Mouse (Mus musculus): ENCODE results near the gene Bak1. TPM values are rescaled to one million over a fixed set of nuclear protein-coding genes. Genes with fewer than 3 reads are reported as not detected.

Bak1 gene
- polyA plus RNA-seq, 1 experiment from 2014 or later: 10.1 TPM

DNA sequence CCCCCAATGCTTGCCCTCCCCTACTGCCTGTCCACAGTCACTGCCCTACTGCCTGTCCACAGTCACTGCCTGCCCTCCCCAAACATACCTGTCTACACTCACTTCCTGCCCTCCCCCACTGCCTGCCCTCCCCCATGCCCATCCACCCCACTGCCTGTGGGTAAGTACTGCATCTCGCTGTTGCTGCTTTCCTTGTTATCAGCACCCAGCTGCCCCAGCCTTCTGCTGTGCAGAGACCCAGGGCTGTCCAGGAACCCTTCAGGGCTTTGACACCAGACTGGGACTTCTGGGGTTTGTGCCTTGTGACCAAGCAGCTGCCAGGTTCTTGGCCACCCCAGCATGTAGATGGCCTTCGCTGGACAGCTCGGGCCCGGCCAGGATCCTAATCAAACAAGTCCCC lies 5.5 kb downstream of the Bak1 start:
- Histone ChIP-seq H3K27me3 (replicated peaks; ENCODE audit: control insufficient read depth, insufficient read depth, low read length) (no peaks in the 10 kb centered on the region), H3K4me2 (ENCODE audit: low read length) (no peak overlapping the region), H3K36me3 (ENCODE audit: control insufficient read depth, insufficient read depth, low read length) (peaks cover 60% of the 10 kb centered on the region), H3K4me3 (ENCODE audit: low read depth, low read length) (no peak overlapping the region), H3K27ac (ENCODE audit: low read depth) (no peak overlapping the region), H3K9ac (ENCODE audit: low read length) (no peak overlapping the region), H3K4me1 (replicated peaks; ENCODE audit: control insufficient read depth, insufficient read depth, low read length) (peaks cover 9% of the 10 kb centered on the region), H3K9me3 (ENCODE audit: control insufficient read depth, low read length) (no peaks in the 10 kb centered on the region)
- DNase-seq (ENCODE audit: low spot score) (no peak), ATAC-seq (replicated peaks; ENCODE audit: low FRiP score, low TSS enrichment, low read depth) (no peak)
- WGBS: 85% methylated on average over 4 of the region's 4 CpGs

DNA sequence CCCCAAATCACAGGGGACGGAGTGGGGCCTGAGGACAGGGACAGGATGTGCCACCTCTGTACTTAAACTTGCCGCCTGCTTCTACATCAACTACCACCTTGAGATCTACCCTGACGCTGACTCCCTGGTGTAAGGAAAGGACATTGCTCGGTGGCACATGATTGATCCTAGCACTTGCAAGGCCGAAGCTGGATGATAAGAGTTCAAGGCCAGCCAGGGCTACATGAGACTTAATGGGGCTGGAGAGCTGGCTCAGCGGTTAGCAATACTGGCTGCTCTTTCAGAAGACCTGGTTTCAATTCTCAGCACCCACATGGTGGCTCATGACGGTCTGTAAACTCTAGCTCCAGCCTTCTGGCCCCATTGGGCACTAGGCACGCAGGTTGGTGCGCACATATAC lies 7.1 kb downstream of the Bak1 start:
- Histone ChIP-seq H3K9me3 (ENCODE audit: control insufficient read depth, low read length) (no peaks in the 10 kb centered on the region), H3K36me3 (ENCODE audit: control insufficient read depth, insufficient read depth, low read length) (peaks cover 60% of the 10 kb centered on the region), H3K27ac (ENCODE audit: low read depth) (no peak overlapping the region), H3K4me3 (ENCODE audit: low read depth, low read length) (no peak overlapping the region), H3K9ac (ENCODE audit: low read length) (no peak overlapping the region), H3K4me1 (replicated peaks; ENCODE audit: control insufficient read depth, insufficient read depth, low read length) (peaks cover 7% of the 10 kb centered on the region; the same call in 1 of the 2 replicates), H3K27me3 (replicated peaks; ENCODE audit: control insufficient read depth, insufficient read depth, low read length) (no peaks in the 10 kb centered on the region), H3K4me2 (ENCODE audit: low read length) (no peak overlapping the region)
- WGBS: 91% methylated on average over 9 of the region's 9 CpGs
- ATAC-seq (replicated peaks; ENCODE audit: low FRiP score, low TSS enrichment, low read depth) (no peak), DNase-seq (ENCODE audit: low spot score) (no peak)

DNA sequence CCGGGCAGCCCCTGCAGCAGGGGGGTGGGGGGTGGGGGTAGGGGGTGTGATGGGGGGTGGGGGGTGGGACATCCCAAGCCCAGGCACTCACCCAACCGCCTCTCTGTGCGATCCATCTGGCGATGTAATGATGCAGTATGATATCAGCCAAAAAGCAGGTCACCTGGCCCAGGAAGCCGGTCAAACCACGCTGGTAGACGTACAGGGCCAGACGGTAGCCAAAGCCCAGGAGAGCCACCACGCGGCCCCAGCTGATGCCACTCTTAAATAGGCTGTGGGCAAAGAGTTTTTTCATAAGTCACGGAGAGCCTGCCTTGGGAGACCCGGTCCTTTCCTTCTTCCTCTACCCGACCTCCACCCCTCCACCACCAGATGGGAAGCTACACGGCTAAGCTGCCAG lies 7.7 kb downstream of the Bak1 start:
- no peak overlapping the region for H3K9ac ChIP-seq (ENCODE audit: low read length)
- H3K4me2 ChIP-seq (ENCODE audit: low read length): no peak overlapping the region
- H3K36me3 ChIP-seq (ENCODE audit: control insufficient read depth, insufficient read depth, low read length): peaks cover 55% of the 10 kb centered on the region
- H3K4me3 ChIP-seq (ENCODE audit: low read depth, low read length): no peak overlapping the region
- DNase-seq (ENCODE audit: low spot score) (no peak), ATAC-seq (replicated peaks; ENCODE audit: low FRiP score, low TSS enrichment, low read depth) (no peak)
- WGBS: 91% methylated on average over 14 of the region's 14 CpGs
- no peaks in the 10 kb centered on the region for H3K9me3 ChIP-seq (ENCODE audit: control insufficient read depth, low read length)
- H3K4me1 ChIP-seq (replicated peaks; ENCODE audit: control insufficient read depth, insufficient read depth, low read length): peaks cover 7% of the 10 kb centered on the region; the same call in 1 of the 2 replicates
- no peak overlapping the region for H3K27ac ChIP-seq (ENCODE audit: low read depth)
- H3K27me3 ChIP-seq (replicated peaks; ENCODE audit: control insufficient read depth, insufficient read depth, low read length): no peaks in the 10 kb centered on the region

DNA sequence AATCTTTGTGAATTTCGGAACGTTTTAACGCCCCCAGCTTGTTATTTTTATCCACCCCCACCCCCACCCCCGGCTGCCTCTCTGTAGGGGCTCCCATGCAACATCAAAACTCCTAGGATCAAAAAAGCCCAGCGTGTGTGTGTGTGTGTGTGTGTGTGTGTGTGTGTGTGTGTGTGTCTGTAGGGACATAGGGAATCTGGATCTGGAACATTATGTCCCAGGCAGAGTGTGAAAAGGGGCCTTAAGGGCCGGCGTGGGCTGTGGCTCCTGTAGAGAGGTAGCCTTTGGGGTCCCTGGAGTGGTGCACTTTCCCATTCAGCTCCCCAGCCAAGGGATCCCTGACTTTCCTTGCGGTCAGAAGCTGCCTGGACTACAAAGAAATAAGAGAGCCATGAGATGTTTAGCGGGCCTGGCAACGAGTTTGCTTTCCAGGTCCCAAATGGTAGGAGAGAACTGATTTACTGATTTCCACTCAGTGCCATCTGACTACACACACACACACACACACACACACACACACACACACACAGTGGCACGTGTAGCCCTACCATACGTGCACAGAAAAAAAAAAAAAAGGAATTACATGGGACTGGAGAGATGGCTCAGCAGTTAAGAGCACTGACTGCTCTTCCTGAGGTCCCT lies 10.1 kb downstream of the Bak1 start:
- Histone ChIP-seq H3K27me3 (replicated peaks; ENCODE audit: control insufficient read depth, insufficient read depth, low read length) (no peaks in the 10 kb centered on the region), H3K9me3 (ENCODE audit: control insufficient read depth, low read length) (no peaks in the 10 kb centered on the region), H3K9ac (ENCODE audit: low read length) (peak overlapping the region; percentile 63), H3K36me3 (ENCODE audit: control insufficient read depth, insufficient read depth, low read length) (peaks cover 33% of the 10 kb centered on the region), H3K27ac (ENCODE audit: low read depth) (no peak overlapping the region), H3K4me3 (ENCODE audit: low read depth, low read length) (peak overlapping the region; percentile 60; the same call in 1 of the 2 replicates), H3K4me2 (ENCODE audit: low read length) (peak overlapping the region; percentile 78), H3K4me1 (replicated peaks; ENCODE audit: control insufficient read depth, insufficient read depth, low read length) (peaks cover 7% of the 10 kb centered on the region; the same call in 1 of the 2 replicates)
- DNase-seq (ENCODE audit: low spot score) (no peak), ATAC-seq (replicated peaks; ENCODE audit: low FRiP score, low TSS enrichment, low read depth) (no peak)
- WGBS: 47% methylated on average over 12 of the region's 12 CpGs

- peaks cover 7% of the 10 kb centered on the region for H3K4me1 ChIP-seq (replicated peaks; ENCODE audit: control insufficient read depth, insufficient read depth, low read length)
- H3K27ac ChIP-seq (ENCODE audit: low read depth): peak overlapping the region; percentile 33; the same call in 1 of the 2 replicates
- H3K9me3 ChIP-seq (ENCODE audit: control insufficient read depth, low read length): no peaks in the 10 kb centered on the region
- peak overlapping the region; percentile 78 for H3K4me2 ChIP-seq (ENCODE audit: low read length)
- peaks cover 29% of the 10 kb centered on the region for H3K36me3 ChIP-seq (ENCODE audit: control insufficient read depth, insufficient read depth, low read length)
- H3K27me3 ChIP-seq (replicated peaks; ENCODE audit: control insufficient read depth, insufficient read depth, low read length): no peaks in the 10 kb centered on the region
- H3K9ac ChIP-seq (ENCODE audit: low read length): peak overlapping the region; percentile 63
- H3K4me3 ChIP-seq (ENCODE audit: low read depth, low read length): peak overlapping the region; percentile 60
- DNase-seq (ENCODE audit: low spot score) (peak; percentile 94), ATAC-seq (replicated peaks; ENCODE audit: low FRiP score, low TSS enrichment, low read depth) (peak; percentile 75)
- WGBS: 9% methylated on average over 34 of the region's 34 CpGs
Measured at GRCm38 (mm10) chr17:27017564-27018499, 11.0 kb downstream of the Bak1 start.

- H3K27me3 ChIP-seq (replicated peaks; ENCODE audit: control insufficient read depth, insufficient read depth, low read length): no peaks in the 10 kb centered on the region
- H3K27ac ChIP-seq (ENCODE audit: low read depth): no peak overlapping the region
- H3K4me3 ChIP-seq (ENCODE audit: low read depth, low read length): no peak overlapping the region
- WGBS: 33% methylated on average over 6 of the region's 6 CpGs
- H3K36me3 ChIP-seq (ENCODE audit: control insufficient read depth, insufficient read depth, low read length): no peaks in the 10 kb centered on the region
- H3K9ac ChIP-seq (ENCODE audit: low read length): no peak overlapping the region
- no peaks in the 10 kb centered on the region; the same call in 1 of the 2 replicates for H3K4me1 ChIP-seq (replicated peaks; ENCODE audit: control insufficient read depth, insufficient read depth, low read length)
- DNase-seq (ENCODE audit: low spot score): no peak
- H3K4me2 ChIP-seq (ENCODE audit: low read length): no peak overlapping the region
- ATAC-seq (replicated peaks; ENCODE audit: low FRiP score, low TSS enrichment, low read depth): no peak
- no peaks in the 10 kb centered on the region for H3K9me3 ChIP-seq (ENCODE audit: control insufficient read depth, low read length)
Measured at GRCm38 (mm10) chr17:27012909-27013308, 15.9 kb downstream of the Bak1 start.

DNA sequence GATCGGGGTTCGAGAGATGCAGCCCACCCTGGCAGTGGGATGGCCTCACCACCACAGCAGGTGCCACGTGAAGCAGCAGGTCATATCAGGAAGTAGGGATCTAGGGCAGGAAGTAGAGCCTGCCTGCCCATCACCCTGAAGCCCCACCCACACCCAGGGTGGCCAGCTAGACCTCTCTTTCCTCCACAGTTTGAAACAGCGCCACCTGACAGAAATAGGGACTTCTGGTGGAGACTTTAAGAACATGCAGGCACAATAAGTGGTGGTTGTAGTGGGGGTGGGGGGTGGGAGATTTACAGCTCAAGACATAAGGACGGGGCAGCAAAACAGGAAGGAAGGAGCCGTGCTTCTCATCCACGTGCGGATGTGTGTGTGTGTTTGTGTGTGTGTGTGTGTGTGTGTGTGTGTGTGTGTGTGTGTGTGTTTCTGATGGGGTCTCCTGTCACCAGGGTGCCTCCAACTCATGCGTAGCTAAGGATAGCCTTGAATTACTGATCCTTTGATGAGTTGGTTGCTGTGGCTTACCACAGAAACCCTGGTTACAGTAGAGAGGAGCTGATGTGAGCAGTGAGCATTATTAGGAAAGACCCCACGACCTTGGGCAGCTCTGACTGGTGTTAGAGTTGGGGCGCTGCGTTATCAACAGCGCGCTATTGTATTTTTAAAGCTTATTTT lies 16.7 kb downstream of the Bak1 start:
- DNase-seq (ENCODE audit: low spot score) (no peak), ATAC-seq (replicated peaks; ENCODE audit: low FRiP score, low TSS enrichment, low read depth) (no peak)
- H3K4me1 ChIP-seq (replicated peaks; ENCODE audit: control insufficient read depth, insufficient read depth, low read length): no peaks in the 10 kb centered on the region; the same call in 1 of the 2 replicates
- no peak overlapping the region for H3K4me3 ChIP-seq (ENCODE audit: low read depth, low read length)
- no peaks in the 10 kb centered on the region for H3K9me3 ChIP-seq (ENCODE audit: control insufficient read depth, low read length)
- WGBS: 54% methylated on average over 14 of the region's 14 CpGs
- no peak overlapping the region for H3K27ac ChIP-seq (ENCODE audit: low read depth)
- no peak overlapping the region for H3K4me2 ChIP-seq (ENCODE audit: low read length)
- H3K9ac ChIP-seq (ENCODE audit: low read length): no peak overlapping the region
- H3K27me3 ChIP-seq (replicated peaks; ENCODE audit: control insufficient read depth, insufficient read depth, low read length): no peaks in the 10 kb centered on the region
- no peaks in the 10 kb centered on the region for H3K36me3 ChIP-seq (ENCODE audit: control insufficient read depth, insufficient read depth, low read length)

GRCm38 (mm10) chr17:27011167-27011566 lies 17.6 kb downstream of the Bak1 start:
- Histone ChIP-seq H3K27ac (ENCODE audit: low read depth) (no peak overlapping the region), H3K9me3 (ENCODE audit: control insufficient read depth, low read length) (no peaks in the 10 kb centered on the region), H3K4me2 (ENCODE audit: low read length) (no peak overlapping the region), H3K9ac (ENCODE audit: low read length) (no peak overlapping the region), H3K27me3 (replicated peaks; ENCODE audit: control insufficient read depth, insufficient read depth, low read length) (no peaks in the 10 kb centered on the region), H3K4me1 (replicated peaks; ENCODE audit: control insufficient read depth, insufficient read depth, low read length) (no peaks in the 10 kb centered on the region; the same call in 1 of the 2 replicates), H3K4me3 (ENCODE audit: low read depth, low read length) (no peak overlapping the region), H3K36me3 (ENCODE audit: control insufficient read depth, insufficient read depth, low read length) (no peaks in the 10 kb centered on the region)
- ATAC-seq (replicated peaks; ENCODE audit: low FRiP score, low TSS enrichment, low read depth) (no peak), DNase-seq (ENCODE audit: low spot score) (no peak)
- 89% methylated on average over 10 of the region's 10 CpGs for WGBS
